Mouse (Mus musculus) liver, embryonic 14.5 days (tissue): ENCODE data around the gene Kat2b.

Source experiments
- CTCF ChIP-seq: IDR thresholded peaks from 2 replicates; pipeline ENCODE4 v1.5.1; 2016; ENCODE audit warnings: antibody characterized with exemption, low read depth, control low read depth
- EP300 ChIP-seq: IDR thresholded peaks from 2 replicates; pipeline ENCODE4 v1.6.1; 2016; ENCODE audit warnings: antibody characterized with exemption, low read depth

DNA sequence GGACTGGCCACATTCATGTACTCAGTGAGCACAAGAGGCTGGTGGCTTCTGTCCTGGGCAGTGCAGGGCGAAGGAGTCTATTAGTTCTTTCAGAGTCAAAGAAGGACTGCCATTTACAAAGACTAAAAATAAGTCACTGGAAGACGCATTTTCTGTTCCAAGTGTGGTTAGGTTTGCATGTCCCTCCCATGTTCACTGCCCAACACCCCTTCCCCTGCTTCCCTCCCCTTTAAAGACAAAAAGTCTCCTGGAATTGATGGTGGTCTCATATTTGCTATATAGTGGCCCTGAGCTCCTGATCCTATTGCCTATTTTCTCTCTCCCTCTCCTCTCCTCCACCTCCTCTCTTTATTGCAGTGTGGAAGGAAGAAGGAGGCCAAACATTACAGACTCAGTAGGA is 89.3 kb downstream of the Kat2b start:
- no peak for TF ChIP-seq CTCF
- no peak for TF ChIP-seq EP300
